Mouse (Mus musculus) testis, adult 2 months (tissue): ENCODE measurements around the gene Anxa7.

Experiments
- CTCF ChIP-seq: fragments of 200-500 bp; IDR thresholded peaks from 2 replicates; pipeline ENCODE4 v1.5.1; 2012; ENCODE audit warnings: low read depth, mild to moderate bottlenecking, inconsistent platforms, low read length, moderate library complexity; ENCODE audit not compliant: control insufficient read depth, insufficient read depth, insufficient replicate concordance
- POLR2A ChIP-seq: fragments of 200-500 bp; IDR thresholded peaks from 2 replicates; pipeline ENCODE4 v1.6.1; 2012; ENCODE audit warnings: low read depth, mild to moderate bottlenecking, inconsistent platforms, low read length, moderate library complexity; ENCODE audit not compliant: control insufficient read depth

DNA sequence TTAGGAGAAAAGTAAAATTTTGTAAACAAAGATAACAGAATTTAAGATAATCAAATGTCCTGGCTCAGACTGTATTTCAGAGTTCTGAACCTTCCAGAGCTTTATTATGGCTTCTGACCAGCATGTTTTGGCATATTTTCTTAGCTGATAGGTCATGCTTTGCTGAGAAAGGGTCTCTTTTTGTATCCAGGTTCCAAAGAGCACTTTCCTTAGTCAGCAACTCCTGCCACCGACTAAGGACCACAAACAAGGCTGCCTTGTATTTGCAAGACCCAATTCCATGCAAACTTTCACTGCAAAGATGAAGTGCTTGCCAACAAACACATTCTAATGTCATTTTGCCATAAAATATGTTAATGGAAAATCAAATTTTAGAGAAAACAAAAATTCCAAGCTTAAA lies 50.1 kb downstream of the Anxa7 start:
- TF ChIP-seq CTCF, result no peak
- no peak for TF ChIP-seq POLR2A
